Mouse (Mus musculus) liver, adult 2 months (tissue): ENCODE data around the gene Trpv2.

Source experiments
- CTCF ChIP-seq: fragments of 200-500 bp; IDR thresholded peaks from 2 replicates; pipeline ENCODE4 v1.5.1; 2011; ENCODE audit warnings: low read depth, low read length, control low read depth
- POLR2A ChIP-seq: fragments of 200-500 bp; IDR thresholded peaks from 2 replicates; pipeline ENCODE4 v1.6.1; 2011; ENCODE audit warnings: low read length, control low read depth; ENCODE audit not compliant: insufficient read depth; ENCODE audit errors: extremely low read depth

DNA sequence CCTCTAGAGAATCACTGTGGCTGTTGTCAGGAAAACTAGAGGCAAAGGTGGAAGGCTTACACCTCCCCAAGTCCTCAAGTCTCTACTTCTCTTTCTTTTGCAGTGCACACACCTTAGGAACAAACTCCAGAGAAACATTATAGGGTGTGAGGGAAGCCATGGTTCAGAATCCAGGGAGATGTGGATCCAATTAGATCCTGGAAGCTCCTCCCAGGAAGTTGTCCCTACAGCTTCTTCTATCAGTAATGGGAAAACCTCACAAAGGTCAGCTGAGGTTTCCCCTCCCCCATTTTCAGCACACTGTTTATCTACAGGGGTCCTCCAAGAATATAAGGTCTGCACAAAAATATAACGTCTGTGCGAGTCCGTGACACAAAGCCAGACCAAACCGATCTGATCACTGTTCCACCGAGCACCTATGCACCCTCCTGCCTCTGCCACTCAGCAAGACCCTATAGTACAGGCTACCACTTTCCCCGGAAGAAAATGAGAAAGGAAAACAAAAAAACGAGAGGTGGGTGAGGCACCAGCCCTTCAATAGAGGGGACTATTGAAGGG, 72.8 kb downstream of the Trpv2 start:
- TF ChIP-seq CTCF (no peak), POLR2A (no peak)
